Mouse (Mus musculus): ENCODE measurements around the gene Tgm4.

Gene Tgm4

DNA sequence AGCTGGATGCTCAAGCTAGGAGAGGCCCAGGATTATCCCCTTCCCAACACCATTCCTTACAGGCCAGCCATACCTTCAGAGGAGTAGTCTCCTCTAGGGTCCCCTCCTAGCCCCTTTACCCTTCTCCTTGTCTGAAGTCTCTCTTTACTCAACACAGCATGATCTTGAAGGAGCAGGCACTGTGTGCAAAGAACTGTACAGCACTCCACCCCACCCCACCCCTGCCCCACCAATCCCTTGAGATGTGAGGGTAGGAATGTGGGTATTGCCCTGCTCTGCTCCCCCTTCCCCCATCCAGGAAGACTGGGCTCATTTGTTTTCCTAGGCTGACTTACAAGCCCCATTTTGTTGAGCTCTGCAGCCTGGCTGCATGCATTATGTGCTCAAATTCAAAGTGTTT is 69.8 kb downstream of the Tgm4 start:
- CTCF ChIA-PET, result no interaction called here

DNA sequence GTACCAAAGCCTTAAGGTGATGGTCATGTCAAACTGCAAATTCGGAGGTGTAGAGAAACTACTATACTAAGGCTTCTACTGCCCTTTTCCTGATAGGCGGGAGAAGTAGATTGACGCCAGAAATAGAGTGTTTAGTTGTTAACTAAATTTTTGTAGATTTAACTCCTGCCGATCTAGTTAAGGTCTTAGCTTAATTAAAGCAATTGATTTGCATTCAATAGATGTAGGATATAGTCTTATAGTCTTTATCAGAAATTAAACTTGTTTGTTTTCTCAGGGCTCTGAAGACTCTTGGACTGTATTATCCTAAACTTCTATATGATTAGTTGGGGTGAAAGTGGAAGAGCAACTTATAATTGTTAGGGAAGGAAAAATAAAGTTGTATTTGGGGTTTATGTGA is 72.7 kb downstream of the Tgm4 start:
- CTCF ChIA-PET, result interaction anchor here (0.7 kb wide), 1 partner anchor 153 kb away, joined by 3 read pairs; no protein-coding TSS in a partner anchor

DNA sequence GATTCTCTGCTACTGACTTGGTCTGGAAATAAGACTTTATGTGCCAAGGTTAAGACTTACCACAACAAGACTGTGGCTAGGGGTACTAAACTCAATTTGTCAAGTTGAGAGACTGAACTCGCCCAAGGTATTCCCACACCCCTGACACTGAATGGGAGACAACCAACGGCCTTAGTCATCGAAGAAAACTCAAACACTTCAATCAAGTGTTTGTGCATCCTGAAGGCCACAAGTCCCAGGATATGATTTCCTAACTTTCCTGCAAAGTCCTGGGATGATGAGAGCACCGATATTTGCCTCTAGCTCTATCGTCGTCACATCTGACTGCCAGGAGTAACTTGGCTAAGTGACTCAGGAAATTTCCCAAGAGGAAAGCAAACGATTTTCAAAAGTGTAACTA is 74.7 kb downstream of the Tgm4 start:
- CTCF ChIA-PET, result interaction anchor here (0.6 kb wide), 1 partner anchor 424 kb away, joined by 3 read pairs; no protein-coding TSS in a partner anchor

DNA sequence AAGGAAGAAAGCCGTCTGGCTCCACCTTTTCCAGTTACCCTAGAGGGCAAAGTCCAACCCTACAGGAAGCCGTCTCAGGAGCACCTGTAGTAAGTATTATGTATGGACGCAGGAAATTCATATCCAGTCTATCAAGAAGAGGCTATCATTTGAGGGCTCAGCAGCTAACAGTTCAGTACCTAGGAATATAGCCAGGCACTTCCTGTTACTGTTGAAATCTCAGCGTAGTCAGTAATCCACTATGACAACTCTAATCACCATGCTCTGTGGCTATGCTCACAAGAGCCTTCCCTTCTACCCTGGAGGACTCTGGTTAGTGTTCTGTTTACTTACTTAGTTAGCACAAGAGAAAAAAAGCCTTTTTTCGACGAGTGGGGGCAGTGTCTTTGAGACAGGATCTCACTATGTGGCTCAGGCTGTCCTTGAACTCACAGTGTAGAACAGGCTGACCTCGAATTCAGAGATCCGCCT is 77.3 kb downstream of the Tgm4 start:
- CTCF ChIA-PET, result no interaction called here

DNA sequence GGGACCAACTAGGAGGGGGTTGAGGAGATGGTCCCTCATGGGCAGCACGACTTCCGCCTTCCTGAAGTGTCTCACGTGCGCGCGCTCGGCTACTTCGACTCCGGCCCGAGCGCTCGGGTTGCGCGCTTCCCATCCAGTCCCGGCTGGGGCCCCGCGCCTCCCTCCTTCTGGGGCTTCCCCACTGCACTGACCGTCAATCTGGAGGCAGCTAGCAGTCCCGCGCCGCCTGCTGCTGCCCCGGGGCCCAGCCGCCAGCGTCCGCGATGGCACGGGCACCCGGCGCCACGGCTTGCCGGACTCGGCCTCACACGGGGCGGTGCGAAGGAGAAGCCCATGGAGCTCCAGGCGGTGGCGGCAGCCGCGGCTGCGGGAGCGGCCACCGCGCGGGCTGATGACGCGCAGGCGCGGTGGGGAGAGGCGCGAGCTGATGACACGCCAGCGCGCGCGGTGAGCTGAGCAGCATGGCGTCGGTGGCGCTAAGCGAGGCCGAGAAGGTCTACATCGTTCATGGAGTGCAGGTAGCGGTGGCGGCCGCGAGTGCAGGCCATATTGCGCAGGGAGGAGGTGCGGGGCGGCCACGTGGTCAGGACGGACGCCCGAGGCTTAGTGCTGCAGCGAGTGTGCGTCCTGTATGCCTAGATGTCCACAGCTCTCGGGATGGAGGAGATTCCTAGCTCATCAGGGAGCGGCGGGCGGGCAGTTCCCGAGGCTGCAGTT is 78.4 kb downstream of the Tgm4 start, which contains the start of the genes Zdhhc3 and Exosc7:
Gene Zdhhc3, minus strand, starts transcription at position 401 of the 717 bp plus-strand sequence.
Gene Exosc7, plus strand, starts transcription at position 411 of the 717 bp plus-strand sequence.
- CTCF ChIA-PET, result interaction anchor here (1.0 kb wide), 1 partner anchor 20 kb away, joined by 3 read pairs; no protein-coding TSS in a partner anchor

DNA sequence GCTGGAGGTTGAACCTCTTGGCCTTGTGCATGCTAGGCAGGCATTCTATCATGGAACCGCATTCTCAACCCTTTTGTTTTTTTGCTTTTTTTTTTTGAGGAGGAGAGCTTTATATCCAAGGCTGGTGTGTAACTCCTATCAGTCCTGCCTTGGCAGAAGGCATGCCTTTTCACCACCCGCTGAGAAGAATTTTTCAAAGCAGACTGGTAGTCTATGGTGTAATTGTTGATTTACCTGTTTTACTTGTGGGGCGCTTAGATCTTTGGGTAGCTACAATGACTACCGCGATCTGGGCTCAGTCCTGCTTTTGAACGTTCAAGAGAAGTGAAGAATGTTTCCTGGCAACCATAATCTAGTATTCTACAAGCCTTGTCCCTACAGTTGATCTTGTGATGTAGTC is 79.4 kb downstream of the Tgm4 start:
- CTCF ChIA-PET, result no interaction called here

DNA sequence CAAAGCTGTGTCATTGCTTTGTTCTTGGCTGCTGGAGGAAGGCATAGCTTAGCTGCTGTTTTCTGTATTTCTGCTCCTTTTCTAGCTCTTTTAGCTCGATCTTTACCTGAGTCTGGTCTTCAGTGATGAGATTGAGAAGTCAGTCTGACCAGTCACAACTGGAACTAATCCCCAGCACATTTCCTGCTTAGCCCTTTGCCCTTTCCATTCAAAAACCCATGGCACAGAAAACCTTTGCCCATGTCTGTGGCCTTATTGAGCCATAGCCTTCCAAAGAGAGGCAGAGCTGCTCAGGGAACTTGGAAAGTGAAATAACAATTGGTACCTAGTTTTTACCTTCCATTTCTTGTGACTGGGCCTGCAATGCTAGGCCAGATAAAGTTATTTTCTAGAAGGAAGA is 81.0 kb downstream of the Tgm4 start:
- CTCF ChIA-PET, result no interaction called here

Data from spleen, embryonic (tissue).